Mouse (Mus musculus) erythroblast, embryonic 14.5 days (primary cell): ENCODE data around the gene Prcd.

ENCODE experiments used
- GATA1 ChIP-seq: IDR thresholded peaks from 2 replicates; pipeline ENCODE4 v1.6.1; 2012; ENCODE audit warnings: low read length, inconsistent platforms, mixed read lengths
- TAL1 ChIP-seq: IDR thresholded peaks from 3 replicates; pipeline ENCODE4 v1.6.1; 2012; ENCODE audit warnings: low read length, inconsistent platforms, mixed read lengths

- TF ChIP-seq GATA1 (no peak), TAL1 (no peak)
Measured at GRCm38 (mm10) chr11:116669316-116669715, 16.0 kb downstream of the Prcd start.
